Mouse (Mus musculus) spleen, adult 2 months (tissue): ENCODE results near the gene Fut8. TPM values are rescaled to one million over a fixed set of nuclear protein-coding genes. Genes with fewer than 3 reads are reported as not detected.

Experiments
- DNase-seq, 2 experiments: peaks; one replicate each; pipeline versions ENCODE4 v3.0.0 to v3.0.0-alpha.2; 2012 to 2021; ENCODE audit warnings: low spot score in 2 of 2, low read depth in 1 of 2
- H3K27ac ChIP-seq: fragments of 200-500 bp; 2 replicates; pipeline ENCODE4 v1.5.1; 2012; ENCODE audit warnings: low read length, inconsistent platforms; ENCODE audit not compliant: insufficient read depth
- H3K27me3 ChIP-seq: fragments of 200-500 bp; 2 replicates; pipeline ENCODE4 v1.6.1; 2012; ENCODE audit warnings: mild to moderate bottlenecking, moderate library complexity, low read length, inconsistent platforms; ENCODE audit not compliant: control insufficient read depth, insufficient read depth
- H3K36me3 ChIP-seq: fragments of 200-500 bp; 2 replicates; pipeline ENCODE4 v1.6.1; 2012; ENCODE audit warnings: mild to moderate bottlenecking, low read length, inconsistent platforms; ENCODE audit not compliant: control insufficient read depth, insufficient read depth
- H3K4me1 ChIP-seq: fragments of 200-500 bp; 2 replicates; pipeline ENCODE4 v1.6.1; 2011; ENCODE audit warnings: inconsistent platforms; ENCODE audit not compliant: control insufficient read depth, insufficient read depth, insufficient read length
- H3K4me3 ChIP-seq: fragments of 200-500 bp; 2 replicates; pipeline ENCODE4 v1.5.1; 2011; ENCODE audit warnings: mild to moderate bottlenecking, inconsistent platforms; ENCODE audit not compliant: insufficient read depth, insufficient read length; ENCODE audit errors: extremely low read depth
- CTCF ChIP-seq: fragments of 200-500 bp; IDR thresholded peaks from 2 replicates; pipeline ENCODE4 v1.5.1; 2011; ENCODE audit warnings: mild to moderate bottlenecking, inconsistent platforms; ENCODE audit not compliant: insufficient read depth, insufficient read length, insufficient replicate concordance; ENCODE audit errors: extremely low read depth
- POLR2A ChIP-seq: fragments of 200-500 bp; IDR thresholded peaks from 2 replicates; pipeline ENCODE4 v1.6.1; 2011; ENCODE audit warnings: low read depth, low read length, inconsistent platforms
- WGBS: fragments of 180-500 bp; shearing (Covaris S2); methylation state at CpG from one replicate; pipeline ENCODE4 v1.1.7; 2018; 5-methylcytosine and 5-hydroxymethylcytosine counted together
- polyA plus RNA-seq: library from polyadenylated mRNA; depleted of rRNA; stranded (reverse); fragments of >200 nt; gene quantifications from 2 replicates; pipeline ENCODE4 v1.2.3, GENCODE M21; 2012

Gene Fut8
- polyA plus RNA-seq, 1 experiment, result 4.0 TPM

GRCm38 (mm10) chr12:77206852-77207251 is 31.1 kb upstream of the Fut8 start:
- DNase-seq, result no peak
- H3K4me3 ChIP-seq, result no peak overlapping the region
- TF ChIP-seq CTCF (no peak), POLR2A (no peak)
- H3K4me1 ChIP-seq, result no peaks in the 10 kb centered on the region
- H3K36me3 ChIP-seq, result no peaks in the 10 kb centered on the region
- no peak overlapping the region for H3K27ac ChIP-seq
- 88% methylated on average over 5 of the region's 5 CpGs for WGBS
- H3K27me3 ChIP-seq, result no peaks in the 10 kb centered on the region

DNA sequence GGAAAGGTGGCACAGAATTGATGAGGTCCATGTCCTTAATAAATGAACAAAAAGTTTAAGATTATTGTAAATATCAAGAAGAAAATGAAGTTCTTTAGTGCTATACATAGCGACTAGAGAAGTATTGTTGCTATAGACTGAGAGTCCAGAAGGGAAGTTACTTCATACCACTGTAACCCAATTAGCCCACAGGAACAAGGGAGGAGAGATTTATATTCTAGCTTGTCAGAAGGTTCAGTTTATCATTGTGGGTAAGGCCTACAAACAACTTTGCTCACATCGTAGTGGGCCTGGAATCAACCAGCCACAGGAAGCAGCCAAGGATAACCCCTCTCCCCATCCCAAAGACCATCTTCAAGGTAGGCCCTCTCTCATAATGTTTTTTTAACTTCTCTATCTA is 29.9 kb upstream of the Fut8 start:
- Histone ChIP-seq H3K36me3 (no peaks in the 10 kb centered on the region), H3K27ac (no peak overlapping the region), H3K27me3 (no peaks in the 10 kb centered on the region), H3K4me3 (no peak overlapping the region), H3K4me1 (no peaks in the 10 kb centered on the region)
- TF ChIP-seq POLR2A (no peak), CTCF (no peak)
- 58% methylated on average over 2 of the region's 2 CpGs for WGBS
- no peak for DNase-seq

DNA sequence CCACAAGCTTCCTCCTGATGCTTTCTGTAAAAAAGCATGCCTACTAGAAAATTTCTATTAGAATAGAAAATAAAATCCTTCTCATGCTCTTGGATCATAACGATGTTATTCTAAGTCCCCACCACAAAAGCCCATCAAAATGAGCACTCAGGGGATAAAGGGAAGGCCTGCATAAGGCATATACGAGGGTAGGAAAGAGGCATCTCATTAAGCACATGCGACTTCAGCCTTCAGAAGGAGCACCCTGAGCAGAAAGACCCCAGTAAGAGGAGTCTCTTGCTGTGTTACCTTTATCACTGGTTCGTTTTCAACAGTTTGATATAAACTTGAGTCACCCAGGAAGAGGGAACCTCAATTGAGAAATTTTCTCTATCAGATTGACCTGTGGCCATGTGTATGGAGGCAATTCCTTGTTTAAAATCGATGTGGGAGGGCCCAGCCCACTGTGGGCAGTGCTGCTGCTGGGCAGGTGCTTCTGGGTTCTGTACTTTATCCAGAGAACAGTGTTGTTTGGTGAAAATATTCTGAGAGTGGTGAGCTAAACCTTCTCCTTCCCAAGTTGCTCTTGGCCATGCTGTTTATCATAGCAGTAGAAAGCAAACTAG is 29.2 kb upstream of the Fut8 start:
- TF ChIP-seq CTCF (no peak), POLR2A (no peak)
- DNase-seq, result no peak
- H3K27ac ChIP-seq, result no peak overlapping the region
- no peaks in the 10 kb centered on the region for H3K4me1 ChIP-seq
- no peak overlapping the region for H3K4me3 ChIP-seq
- H3K27me3 ChIP-seq, result no peaks in the 10 kb centered on the region
- WGBS, result 79% methylated on average over 5 of the region's 5 CpGs
- no peaks in the 10 kb centered on the region for H3K36me3 ChIP-seq

DNA sequence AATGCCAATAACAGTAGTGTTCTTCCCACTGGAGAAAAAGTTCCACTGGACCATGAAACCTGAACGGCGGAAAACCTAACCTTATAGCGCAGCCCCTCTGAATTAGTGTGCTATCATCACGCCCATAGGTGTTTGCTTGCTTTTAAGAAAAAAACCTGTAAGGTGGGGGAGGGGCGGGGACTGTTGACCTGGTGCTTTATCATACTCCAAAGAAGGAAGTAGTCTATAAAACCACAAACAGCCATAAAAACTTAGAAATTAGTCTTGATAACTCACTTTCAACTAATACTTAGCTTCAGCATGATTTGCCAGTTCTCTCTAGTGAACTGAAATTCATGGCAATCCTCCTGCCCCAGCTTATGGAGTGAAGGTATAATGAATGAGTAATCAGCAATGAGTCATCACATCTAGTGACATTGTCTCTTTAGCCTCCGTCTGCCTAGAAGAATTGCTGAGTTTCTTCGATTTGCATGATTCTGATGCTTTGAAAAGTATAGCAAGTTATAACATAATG is 26.2 kb upstream of the Fut8 start:
- TF ChIP-seq CTCF, result no peak
- TF ChIP-seq POLR2A, result no peak
- DNase-seq, result no peak
- no peaks in the 10 kb centered on the region for H3K36me3 ChIP-seq
- H3K27ac ChIP-seq, result no peak overlapping the region
- no peak overlapping the region for H3K4me3 ChIP-seq
- H3K4me1 ChIP-seq, result no peaks in the 10 kb centered on the region
- 58% methylated on average over 7 of the region's 7 CpGs for WGBS
- H3K27me3 ChIP-seq, result no peaks in the 10 kb centered on the region

- Histone ChIP-seq H3K36me3 (no peaks in the 10 kb centered on the region), H3K4me1 (no peaks in the 10 kb centered on the region), H3K27me3 (no peaks in the 10 kb centered on the region), H3K27ac (no peak overlapping the region), H3K4me3 (no peak overlapping the region)
- 83% methylated on average over 6 of the region's 6 CpGs for WGBS
- no peak for DNase-seq
- TF ChIP-seq CTCF (no peak), POLR2A (no peak)
These were observed 23.9 kb upstream of the Fut8 start for GRCm38 (mm10) chr12:77213896-77214564.

- H3K4me3 ChIP-seq, result no peak overlapping the region
- no peaks in the 10 kb centered on the region for H3K36me3 ChIP-seq
- 92% methylated on average over 3 of the region's 3 CpGs for WGBS
- no peak overlapping the region for H3K27ac ChIP-seq
- no peak for DNase-seq
- H3K27me3 ChIP-seq, result no peaks in the 10 kb centered on the region
- H3K4me1 ChIP-seq, result no peaks in the 10 kb centered on the region
- TF ChIP-seq CTCF (no peak), POLR2A (no peak)
These were observed 23.4 kb upstream of the Fut8 start for GRCm38 (mm10) chr12:77214565-77214909.
